26 mouse cellular contexts compared by ENCODE assay signal in the genomic region with DNA sequence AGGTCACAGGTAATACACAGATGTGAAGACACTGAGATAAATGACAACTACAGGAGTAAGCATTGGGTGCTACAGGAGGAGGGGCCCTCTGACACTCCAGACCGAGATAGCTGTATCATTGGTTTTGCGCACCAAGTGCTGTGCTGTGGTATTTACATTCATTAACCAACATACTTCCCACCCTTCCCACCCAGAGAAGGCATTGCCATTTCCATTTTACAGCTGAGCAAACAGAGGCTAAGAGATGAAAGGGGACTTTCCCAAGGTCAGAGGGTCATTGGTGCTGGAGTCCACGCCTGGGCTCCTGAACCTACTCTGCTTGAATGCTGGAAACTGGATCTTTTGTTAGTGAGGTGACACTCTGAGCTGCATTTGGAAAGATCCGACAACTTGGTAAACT.
DNase-seq lines count a peak whose midpoint lies in the region; ATAC-seq and TF ChIP-seq lines count a peak whose summit lies in the region.
"Had no signal": no experiment of that assay in that cellular context is flagged by ENCODE, and none has a peak within 500 bp of the region (broad histone marks: within the 10 kb centered on the region; RNA-seq: fewer than 3 reads in every experiment).

No protein-coding gene starts in this region.

- WGBS in hindbrain, embryonic 10.5 days = 39% methylated on average over 4 of the region's 4 CpGs
- WGBS in hindbrain, embryonic 12.5 days = 41% methylated on average over 4 of the region's 4 CpGs
- WGBS in stomach, embryonic 15.5 days = 59% methylated on average over 4 of the region's 4 CpGs
- WGBS in stomach, postnatal 0 days = 71% methylated on average over 4 of the region's 4 CpGs
- 60% methylated on average over 4 of the region's 4 CpGs for WGBS in liver, embryonic 13.5 days (ENCODE audit: insufficient replicate concordance)

- H3K4me2 ChIP-seq in hindbrain, embryonic 12.5 days (replicated peaks) = no peak overlapping the region
- no peak overlapping the region for H3K4me2 ChIP-seq in stomach, embryonic 15.5 days
- no peak overlapping the region for H3K4me2 ChIP-seq in stomach, postnatal 0 days (replicated peaks; ENCODE audit: low read depth)
- no peak overlapping the region for H3K4me2 ChIP-seq in liver, embryonic 13.5 days
- H3K4me2 ChIP-seq: embryonic facial prominence, embryonic 13.5 days; heart, embryonic 13.5 days; hindbrain, embryonic 14.5 days; limb, embryonic 12.5 days; midbrain, embryonic 12.5 days; neural tube, embryonic 12.5 days had no signal

- ATAC-seq in hindbrain, embryonic 12.5 days (ENCODE audit: low FRiP score) = no peak
- peak; percentile 63 for ATAC-seq in stomach, embryonic 15.5 days (ENCODE audit: insufficient read depth, low FRiP score, low read depth)
- ATAC-seq in stomach, postnatal 0 days (ENCODE audit: low FRiP score, low TSS enrichment) = no peak
- peak; percentile 54 for ATAC-seq in liver, embryonic 13.5 days (ENCODE audit: low read depth)
- ATAC-seq in CD4-positive, CD25-positive, alpha-beta regulatory T cell, adult 4 months = no peak
- ATAC-seq: forebrain, embryonic 14.5 days; inflammation-experienced regulatory T-cells, adult 6 months had no signal

- H3K27me3 ChIP-seq in hindbrain, embryonic 10.5 days (ENCODE audit: insufficient read depth, poor library complexity, severe bottlenecking) = no peaks in the 10 kb centered on the region
- H3K27me3 ChIP-seq in hindbrain, embryonic 12.5 days = 0 out of 2 replicates have a peak, but pooled peaks cover 6% of the 10 kb centered on the region
- no peaks in the 10 kb centered on the region for H3K27me3 ChIP-seq in stomach, embryonic 15.5 days (replicated peaks)
- H3K27me3 ChIP-seq in stomach, postnatal 0 days (ENCODE audit: control insufficient read depth, insufficient read depth, low read length) = no peaks in the 10 kb centered on the region
- H3K27me3 ChIP-seq in liver, embryonic 13.5 days = no peaks in the 10 kb centered on the region
- H3K27me3 ChIP-seq: embryonic facial prominence, embryonic 13.5 days; heart, embryonic 13.5 days; limb, embryonic 12.5 days; neural tube, embryonic 12.5 days had no signal

- H3K9ac ChIP-seq in hindbrain, embryonic 12.5 days = no peak overlapping the region
- H3K9ac ChIP-seq in stomach, embryonic 15.5 days = no peak overlapping the region
- no peak overlapping the region for H3K9ac ChIP-seq in stomach, postnatal 0 days (ENCODE audit: low read length)
- no peak overlapping the region for H3K9ac ChIP-seq in liver, embryonic 13.5 days
- H3K9ac ChIP-seq: embryonic facial prominence, embryonic 13.5 days; heart, embryonic 13.5 days; hindbrain, embryonic 14.5 days; limb, embryonic 12.5 days; midbrain, embryonic 12.5 days; neural tube, embryonic 12.5 days had no signal

- no peaks in the 10 kb centered on the region for H3K36me3 ChIP-seq in hindbrain, embryonic 10.5 days
- H3K36me3 ChIP-seq in hindbrain, embryonic 12.5 days = no peaks in the 10 kb centered on the region
- no peaks in the 10 kb centered on the region for H3K36me3 ChIP-seq in stomach, embryonic 15.5 days
- H3K36me3 ChIP-seq in stomach, postnatal 0 days (ENCODE audit: control insufficient read depth, insufficient read depth, low read length) = no peaks in the 10 kb centered on the region
- H3K36me3 ChIP-seq in liver, embryonic 13.5 days = no peaks in the 10 kb centered on the region
- H3K36me3 ChIP-seq: embryonic facial prominence, embryonic 13.5 days; heart, embryonic 13.5 days; limb, embryonic 12.5 days; midbrain, embryonic 12.5 days; neural tube, embryonic 12.5 days had no signal

- H3K4me1 ChIP-seq in hindbrain, embryonic 10.5 days (replicated peaks) = peaks cover 49% of the 10 kb centered on the region
- peaks cover 9% of the 10 kb centered on the region for H3K4me1 ChIP-seq in hindbrain, embryonic 12.5 days
- 0 out of 2 replicates have a peak, but pooled peaks cover 4% of the 10 kb centered on the region for H3K4me1 ChIP-seq in stomach, embryonic 15.5 days
- H3K4me1 ChIP-seq in stomach, postnatal 0 days (replicated peaks; ENCODE audit: control insufficient read depth, insufficient read depth) = no peaks in the 10 kb centered on the region
- peaks cover 8% of the 10 kb centered on the region; the same call in 1 of the 2 replicates for H3K4me1 ChIP-seq in liver, embryonic 13.5 days (replicated peaks)

- no peak overlapping the region for H3K4me3 ChIP-seq in hindbrain, embryonic 10.5 days
- no peak overlapping the region for H3K4me3 ChIP-seq in hindbrain, embryonic 12.5 days
- no peak overlapping the region for H3K4me3 ChIP-seq in stomach, embryonic 15.5 days (replicated peaks)
- no peak overlapping the region for H3K4me3 ChIP-seq in stomach, postnatal 0 days (ENCODE audit: low read depth, low read length)
- H3K4me3 ChIP-seq in liver, embryonic 13.5 days (replicated peaks) = no peak overlapping the region
- H3K4me3 ChIP-seq: embryonic facial prominence, embryonic 13.5 days; erythroblast, embryonic 14.5 days; heart, embryonic 13.5 days; limb, embryonic 12.5 days; midbrain, embryonic 12.5 days; neural tube, embryonic 12.5 days had no signal

- no peaks in the 10 kb centered on the region for H3K9me3 ChIP-seq in hindbrain, embryonic 10.5 days
- no peaks in the 10 kb centered on the region for H3K9me3 ChIP-seq in hindbrain, embryonic 12.5 days (replicated peaks)
- no peaks in the 10 kb centered on the region for H3K9me3 ChIP-seq in stomach, embryonic 15.5 days
- H3K9me3 ChIP-seq in stomach, postnatal 0 days (ENCODE audit: control insufficient read depth, low read length) = no peaks in the 10 kb centered on the region
- H3K9me3 ChIP-seq in liver, embryonic 13.5 days (replicated peaks) = no peaks in the 10 kb centered on the region
- H3K9me3 ChIP-seq: embryonic facial prominence, embryonic 13.5 days; heart, embryonic 13.5 days; limb, embryonic 12.5 days; midbrain, embryonic 12.5 days; neural tube, embryonic 12.5 days had no signal

- intact Hi-C loops in heart, postnatal 36 days (cut with DNase I) = no loop called here

- TF ChIP-seq CTCF in stomach, postnatal 0 days (IDR thresholded peaks at IDR 0.05; ENCODE audit: low read depth) = no peak

- no peak for TF ChIP-seq EP300 in stomach, postnatal 0 days (optimal IDR thresholded peaks at IDR 0.05)

- H3K27ac ChIP-seq in hindbrain, embryonic 10.5 days = peak overlapping the region; percentile 46; the same call in 1 of the 2 replicates
- H3K27ac ChIP-seq in hindbrain, embryonic 12.5 days = no peak overlapping the region
- H3K27ac ChIP-seq in stomach, embryonic 15.5 days = no peak overlapping the region
- H3K27ac ChIP-seq in stomach, postnatal 0 days (replicated peaks) = no peak overlapping the region
- no peak overlapping the region for H3K27ac ChIP-seq in liver, embryonic 13.5 days
- H3K27ac ChIP-seq: embryonic facial prominence, embryonic 13.5 days; heart, embryonic 13.5 days; hindbrain, embryonic 14.5 days; limb, embryonic 12.5 days; midbrain, embryonic 12.5 days; neural tube, embryonic 12.5 days had no signal

- no peak for DNase-seq in hindbrain, embryonic 10.5 days (ENCODE audit: low spot score)
- DNase-seq in stomach, postnatal 0 days (ENCODE audit: low spot score) = no peak
- DNase-seq in liver, embryonic 13.5 days = no peak
- DNase-seq in heart, postnatal 36 days = no peak
- DNase-seq: adrenal gland, postnatal 25 days; cerebellum, adult 9-10 months; gastrocnemius, postnatal 14 days; heart, adult 11 months; heart, postnatal 14 days; kidney, adult 9 months; lung, adult 2 months; lung, postnatal 14 days; right cerebral cortex, postnatal 14 days; thymus, postnatal 14 days had no signal

Comparison
In these comparisons a context has a peak if more than half of its experiments do, and no peak if none do; other contexts are left out.
1. ATAC-seq: peak in stomach, embryonic 15.5 days (single experiment) and liver, embryonic 13.5 days (single experiment); none in hindbrain, embryonic 12.5 days (single experiment), stomach, postnatal 0 days (single experiment) and CD4-positive, CD25-positive, alpha-beta regulatory T cell, adult 4 months (single experiment).